Mouse (Mus musculus) gastrocnemius, postnatal 14 days (tissue): ENCODE data around the gene Pmel. TPM values are rescaled to one million over a fixed set of nuclear protein-coding genes. Genes with fewer than 3 reads are reported as not detected.
A peak's percentile ranks its signal among the peaks of the same experiment; 100 is the strongest.
"Not testable (repeated sequence)": the region's sequence is repeated elsewhere in the genome, so short reads cannot be mapped to it uniquely, and the experiment has no call there.

Experiments used
- DNase-seq: peaks from one replicate; pipeline ENCODE4 v3.0.0; 2021; ENCODE audit warnings: mixed read lengths
- intact Hi-C: fragments of 180-260 bp; cut with DNase I; formaldehyde crosslinking; loops from one replicate; pipeline ENCODE4 v1.15.1; 2025; ENCODE audit warnings: low total_unique reads
- total RNA-seq, 2 experiments: library from RNA; stranded (reverse); gene quantifications; 2 replicates each; pipeline ENCODE4 v1.2.3; 2021

Pmel gene
- total RNA-seq, 2 experiments from 2014 or later, result 0.71 to 1.2 TPM

DNA sequence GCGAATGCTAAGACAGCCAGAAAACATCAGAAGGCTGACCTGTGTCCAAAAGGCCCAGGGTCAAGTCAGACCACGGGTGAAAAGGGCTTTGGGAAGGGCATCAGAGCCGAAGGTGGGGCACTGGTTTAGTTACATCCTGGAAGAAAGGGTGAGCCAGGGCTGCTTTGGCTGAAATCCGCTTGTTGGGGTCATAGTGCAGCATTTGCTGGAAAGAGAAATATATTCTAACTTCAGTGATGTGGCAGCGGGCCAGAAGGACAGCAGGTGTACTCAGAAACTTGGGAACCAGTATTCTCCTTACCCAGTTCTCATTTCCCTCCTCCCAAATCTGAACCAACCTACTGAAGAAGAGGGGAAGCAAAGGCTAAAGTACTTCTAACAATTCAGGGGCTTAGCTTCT, 5.0 kb upstream of the Pmel start:
- DNase-seq, result no peak
- intact Hi-C loops, result no loop called here

DNA sequence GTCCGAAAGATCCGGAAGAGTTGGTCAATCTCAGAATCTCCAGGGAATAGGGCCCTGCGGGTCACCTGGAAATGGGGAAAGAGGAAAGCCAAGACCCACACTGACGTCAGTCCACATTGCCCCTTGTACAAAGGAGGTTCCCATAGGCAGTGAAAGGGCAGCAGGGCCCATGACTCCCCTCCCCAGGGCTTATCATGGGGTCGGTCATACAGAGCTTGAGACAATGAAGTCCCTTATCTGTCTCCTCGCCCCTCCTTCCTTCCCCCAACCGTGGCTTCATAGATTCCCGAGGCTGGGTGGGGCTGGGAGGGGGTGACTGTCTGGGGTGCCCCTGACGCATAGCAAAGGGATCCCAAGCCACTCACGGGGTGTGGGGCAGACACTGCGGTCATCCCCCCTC, 4.4 kb upstream of the Pmel start:
- intact Hi-C loops, result no loop called here

DNA sequence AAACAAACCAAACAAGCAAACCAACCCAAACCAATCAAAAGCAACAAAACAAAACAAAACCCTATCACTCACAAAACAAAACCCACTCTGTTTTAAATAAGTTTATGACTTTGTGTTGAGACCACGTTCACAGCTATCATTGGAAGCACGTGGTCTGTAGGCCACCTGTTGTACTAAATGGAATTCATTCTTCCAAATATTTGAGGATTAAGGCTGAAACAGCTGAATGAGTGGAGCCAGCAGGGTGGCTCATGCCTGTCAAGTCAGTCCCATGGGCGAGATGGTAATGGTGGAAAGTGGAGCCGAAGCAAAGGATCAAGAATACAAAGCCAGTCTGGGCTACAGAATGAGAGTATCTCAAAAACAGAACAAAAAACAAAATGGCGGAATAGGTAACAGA, 3.3 kb upstream of the Pmel start:
- no peak for DNase-seq
- intact Hi-C loops, result no loop called here

More for the DNA sequence above, 4.4 kb upstream of the Pmel start:
- no peak for DNase-seq

DNA sequence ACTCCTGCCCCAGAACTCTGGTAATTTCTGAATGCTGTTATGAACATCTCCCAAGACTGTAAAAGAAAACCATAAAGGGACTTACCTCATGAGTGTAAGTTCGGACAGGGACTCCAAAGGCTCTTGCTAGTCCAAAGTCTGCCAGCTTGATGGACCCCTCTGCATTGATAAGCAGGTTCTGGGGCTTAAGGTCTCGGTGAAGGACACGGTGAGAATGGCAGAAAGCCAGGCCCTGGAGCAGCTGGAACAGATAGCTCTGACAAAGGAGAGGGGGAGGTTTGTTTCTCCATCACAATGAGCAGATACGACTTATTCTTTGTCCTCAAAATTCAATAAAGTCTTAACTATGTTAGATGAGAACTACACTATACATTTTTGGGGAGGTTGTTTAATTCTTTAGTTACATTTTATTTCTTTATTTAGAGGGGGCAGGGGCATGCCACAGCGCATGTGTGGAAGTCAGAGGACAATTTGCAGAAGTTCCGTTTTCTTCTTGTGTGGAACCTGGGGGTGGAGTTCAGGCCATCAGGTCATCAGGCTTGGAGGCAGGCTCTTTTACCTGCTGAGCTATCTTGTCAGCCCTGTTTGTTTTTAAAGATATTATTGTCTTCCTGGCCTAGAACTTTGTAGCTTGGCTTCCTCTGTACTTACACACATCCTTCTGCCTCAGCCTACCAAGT, 1.5 kb upstream of the Pmel start:
- intact Hi-C loops, result no loop called here
- no peak for DNase-seq

DNA sequence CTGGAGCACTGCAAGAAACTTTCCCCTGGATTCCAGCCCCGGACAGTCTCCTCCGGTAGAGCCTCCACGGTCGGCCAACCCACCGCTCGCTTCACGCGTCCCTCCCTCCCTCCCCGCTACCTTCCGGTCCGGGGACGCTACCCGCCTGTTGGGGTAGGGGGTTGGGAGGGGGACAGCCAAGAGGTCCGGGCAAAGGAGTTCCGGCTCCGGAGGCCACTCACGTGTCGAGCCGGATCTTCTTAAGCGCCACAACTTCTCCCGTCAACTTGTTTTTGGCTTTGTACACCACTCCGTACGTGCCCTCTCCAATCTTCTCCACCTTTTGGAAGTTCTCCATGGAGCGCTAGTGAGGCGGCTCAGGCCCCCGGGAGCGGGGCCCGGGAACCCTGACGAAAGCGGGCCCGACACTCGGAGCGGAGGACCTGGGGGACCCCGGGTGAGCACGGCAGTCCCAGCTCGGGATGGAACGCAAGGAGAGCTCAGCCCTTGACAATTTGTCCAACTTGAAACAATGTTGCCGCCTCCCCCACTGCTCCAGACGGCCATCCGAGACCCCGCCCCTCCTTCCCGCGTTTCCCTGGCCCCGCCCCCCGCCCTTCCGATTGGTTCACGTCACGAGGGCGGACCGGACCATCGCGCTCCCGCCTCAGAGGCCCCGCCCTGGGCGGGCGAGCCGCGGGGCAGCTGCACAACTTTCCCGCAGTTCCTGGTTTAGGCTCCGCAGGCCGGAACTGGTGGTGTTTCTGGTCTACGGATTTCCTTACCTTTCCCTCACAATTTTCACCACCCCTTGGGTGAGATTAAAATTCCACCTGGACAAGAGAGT, 709 bp downstream of the Pmel start, which contains the start of gene Cdk2:
Cdk2 (minus strand) TSS at position 541 of the 826 bp plus-strand sequence.
- DNase-seq, result peak; percentile 94
- intact Hi-C loops, result no loop called here

DNA sequence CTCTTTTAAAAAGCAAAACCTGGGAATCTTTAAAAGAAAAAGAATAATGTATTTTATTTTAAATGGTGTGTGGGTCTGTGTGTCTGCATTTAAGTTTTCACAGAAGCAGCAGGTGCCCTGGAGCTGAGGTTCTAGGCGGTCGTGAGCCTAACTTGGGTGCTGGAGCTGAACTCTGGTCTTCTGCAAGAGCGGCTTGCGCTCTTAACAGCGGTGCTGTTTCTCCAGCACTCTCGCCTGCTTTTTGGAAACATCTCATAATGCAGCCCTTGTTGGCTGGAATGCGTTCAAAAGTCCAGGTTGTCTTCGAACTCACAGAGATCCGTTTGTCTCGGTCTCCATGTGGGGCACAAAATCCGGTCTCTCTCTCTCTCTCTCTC, 1.3 kb downstream of the Pmel start:
- intact Hi-C loops, result no loop called here
- DNase-seq, result no peak

DNA sequence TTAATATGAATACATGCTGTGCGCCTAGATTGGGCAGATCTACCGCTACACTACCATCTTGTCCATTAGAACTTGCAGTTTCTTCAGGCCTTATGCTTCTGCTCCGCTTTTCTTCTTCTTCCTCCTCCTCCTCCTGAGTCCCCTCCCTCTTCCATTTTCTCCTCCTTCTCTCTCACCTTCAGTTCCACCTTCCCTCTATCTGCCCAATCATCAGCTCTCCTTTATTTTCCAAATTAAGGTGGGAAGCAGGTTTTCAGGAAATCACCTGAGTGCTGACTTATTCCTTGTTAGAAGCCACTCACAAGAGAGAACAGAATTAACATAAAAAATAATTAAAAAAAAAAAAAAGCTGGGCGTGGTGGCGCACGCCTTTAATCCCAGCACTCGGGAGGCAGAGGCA, 7.3 kb downstream of the Pmel start:
- intact Hi-C loops, DNase-seq: not testable (repeated sequence)

DNA sequence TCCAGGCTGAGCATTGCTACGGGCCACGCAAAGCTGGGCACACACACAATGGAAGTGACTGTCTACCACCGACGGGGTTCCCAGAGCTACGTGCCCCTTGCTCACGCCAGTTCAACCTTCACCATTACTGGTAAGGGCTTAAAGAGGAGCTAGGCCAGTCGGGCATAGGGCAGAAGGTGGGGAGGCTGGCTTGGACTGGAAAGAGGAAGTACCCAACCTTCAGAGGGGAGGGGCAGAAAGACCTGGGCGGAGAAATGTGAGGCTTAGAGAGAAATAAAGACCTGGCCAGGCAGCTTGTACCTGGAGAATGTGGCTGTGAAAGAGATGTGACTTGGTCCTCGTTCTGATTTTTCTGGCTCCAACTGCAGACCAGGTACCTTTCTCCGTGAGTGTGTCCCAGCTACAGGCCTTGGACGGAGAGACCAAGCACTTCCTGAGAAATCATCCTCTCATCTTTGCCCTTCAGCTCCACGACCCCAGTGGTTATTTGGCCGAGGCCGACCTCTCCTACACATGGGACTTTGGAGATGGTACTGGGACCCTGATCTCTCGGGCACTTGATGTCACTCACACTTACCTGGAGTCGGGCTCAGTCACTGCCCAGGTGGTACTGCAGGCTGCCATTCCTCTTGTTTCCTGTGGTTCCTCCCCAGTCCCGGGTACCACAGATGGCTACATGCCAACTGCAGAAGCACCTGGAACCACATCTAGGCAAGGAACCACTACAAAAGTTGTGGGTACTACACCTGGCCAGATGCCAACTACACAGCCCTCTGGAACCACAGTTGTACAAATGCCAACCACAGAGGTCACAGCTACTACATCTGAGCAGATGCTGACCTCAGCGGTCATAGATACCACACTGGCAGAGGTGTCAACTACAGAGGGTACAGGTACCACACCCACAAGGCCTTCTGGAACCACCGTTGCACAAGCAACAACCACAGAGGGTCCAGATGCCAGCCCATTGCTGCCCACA, 11.9 kb downstream of the Pmel start:
- intact Hi-C loops, result no loop called here
- DNase-seq, result no peak

DNA sequence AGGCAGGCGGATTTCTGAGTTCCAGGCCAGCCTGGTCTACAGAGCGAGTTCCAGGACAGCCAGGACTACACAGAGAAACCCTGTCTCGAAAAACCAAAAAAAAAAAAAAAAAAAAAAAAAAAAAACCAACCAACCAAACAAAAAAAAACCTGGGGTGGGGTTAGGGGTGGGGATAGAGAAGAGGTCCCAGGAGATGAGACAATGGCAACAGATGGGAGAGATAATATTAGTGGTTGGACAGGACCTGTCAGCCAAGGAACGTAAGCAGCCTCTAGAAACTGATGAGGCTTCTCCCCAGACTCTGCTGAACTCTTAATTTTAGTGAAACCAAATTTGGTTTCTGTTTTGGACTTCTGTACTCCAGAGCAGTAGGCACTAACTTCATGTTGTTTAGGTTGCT, 21.5 kb downstream of the Pmel start:
- intact Hi-C loops, DNase-seq: not testable (repeated sequence)

DNA sequence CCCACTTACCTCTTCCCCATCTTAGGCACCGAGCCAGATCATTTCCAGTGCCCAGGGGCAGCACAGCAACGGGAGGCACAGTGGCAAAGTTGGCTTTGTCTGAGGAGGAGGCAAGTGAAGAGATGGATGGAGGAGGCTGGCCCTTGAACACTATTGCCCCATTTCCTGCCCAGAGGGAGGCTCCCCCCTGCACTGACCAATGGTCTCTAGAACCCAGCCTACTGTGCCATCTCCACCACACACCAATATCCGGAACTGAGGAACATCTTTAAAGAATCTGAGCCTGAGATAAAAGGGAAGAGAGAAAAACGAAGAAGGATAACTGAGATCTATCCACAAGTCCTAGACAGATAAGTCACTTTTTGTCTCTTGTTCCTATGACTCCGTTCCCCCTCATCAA, 24.1 kb downstream of the Pmel start:
- DNase-seq, result no peak

DNA sequence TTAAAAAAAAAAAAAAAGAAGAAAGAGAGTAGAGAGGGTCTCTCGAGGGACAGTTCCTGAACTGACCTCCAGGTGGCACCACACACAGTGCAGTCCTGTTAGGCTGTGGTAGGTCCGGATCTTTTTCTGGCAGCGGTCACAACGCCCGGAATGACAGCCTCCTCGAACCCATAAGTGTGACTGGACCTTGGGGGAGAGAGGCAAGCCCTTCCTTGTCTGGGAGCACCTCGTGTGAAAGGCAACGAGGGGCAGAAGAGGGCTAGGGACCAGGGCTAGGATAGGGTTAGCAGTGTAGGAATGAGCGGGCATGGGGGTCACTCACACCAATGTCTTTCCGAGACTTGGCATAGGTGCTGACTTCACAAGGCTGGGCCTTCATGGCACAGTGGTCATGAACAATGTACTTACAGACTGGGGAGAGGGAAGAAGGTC, 27.0 kb downstream of the Pmel start:
- intact Hi-C loops, result loop anchor here (5.0 kb wide), 1 partner anchor 161 kb away; the partner anchor contains the start of gene Gdf11

More for the DNA sequence above, 24.1 kb downstream of the Pmel start:
- intact Hi-C loops, result no loop called here

DNA sequence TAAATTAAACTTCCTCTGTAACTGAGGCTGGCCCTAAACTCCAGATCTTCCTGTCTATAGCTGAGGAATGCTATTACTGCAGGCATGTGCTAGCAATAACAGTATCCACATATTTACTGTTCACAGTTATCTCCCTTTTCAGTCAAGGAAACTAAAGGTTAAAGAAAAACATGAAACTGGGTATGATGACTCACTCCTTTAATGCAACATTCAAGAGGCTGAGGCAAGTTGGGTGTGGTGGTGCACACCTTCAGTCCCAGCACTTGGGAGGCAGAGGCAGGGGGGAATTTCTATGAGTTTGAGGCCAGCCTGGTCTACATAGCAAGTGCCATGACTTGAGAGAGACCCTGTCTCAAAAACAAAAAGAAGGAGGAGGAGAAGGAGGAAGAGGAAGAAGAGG, 28.0 kb downstream of the Pmel start:
- intact Hi-C loops, result loop anchor here (5.0 kb wide), 1 partner anchor 160 kb away; the partner anchor contains the start of gene Gdf11
- DNase-seq, result no peak

More for the DNA sequence above, 27.0 kb downstream of the Pmel start:
- DNase-seq, result peak; percentile 74

DNA sequence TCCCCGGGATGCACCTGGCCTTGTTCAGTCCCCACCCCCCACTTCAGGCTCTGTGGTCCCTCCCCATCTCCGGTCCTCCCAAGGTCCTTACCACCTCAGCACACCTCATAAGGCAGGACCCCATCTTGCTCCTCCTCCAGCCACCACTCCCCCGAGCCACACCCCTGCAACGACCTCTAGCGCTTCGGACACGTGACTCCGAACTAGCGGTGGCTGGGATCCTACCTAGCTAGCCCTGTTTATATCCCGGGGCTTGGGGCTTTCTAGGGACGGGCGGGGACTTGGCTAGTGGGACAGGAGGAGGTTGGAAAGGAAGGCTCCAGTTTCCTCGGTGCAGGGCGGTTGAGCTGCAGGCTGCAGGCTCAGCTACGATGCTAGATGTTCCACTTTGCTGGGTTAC, 33.4 kb downstream of the Pmel start:
- intact Hi-C loops, result no loop called here
- no peak for DNase-seq

DNA sequence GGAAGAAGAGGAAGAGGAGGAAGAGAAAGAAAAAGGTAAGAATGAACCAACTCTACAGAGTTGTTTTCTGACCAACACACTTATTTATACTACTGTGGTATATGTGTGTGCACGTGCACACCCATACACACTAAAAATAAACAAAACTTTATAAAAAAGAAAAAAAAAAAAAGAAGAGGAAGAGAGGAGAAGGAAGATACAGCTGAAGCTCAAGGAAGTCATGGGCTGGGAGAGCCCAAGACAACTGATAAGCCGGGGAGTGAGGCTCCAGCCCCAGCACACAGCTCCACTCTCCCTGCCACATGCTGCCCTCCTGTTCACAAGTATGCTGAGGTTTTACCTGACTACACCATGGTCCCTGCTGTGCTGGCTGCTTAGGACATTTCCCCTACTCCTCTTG, 36.3 kb downstream of the Pmel start:
- DNase-seq, result no peak
- intact Hi-C loops, result loop anchor here (10.0 kb wide), 1 partner anchor 65 kb away; the partner anchor contains the start of genes Dnajc14 and Tmem198b

DNA sequence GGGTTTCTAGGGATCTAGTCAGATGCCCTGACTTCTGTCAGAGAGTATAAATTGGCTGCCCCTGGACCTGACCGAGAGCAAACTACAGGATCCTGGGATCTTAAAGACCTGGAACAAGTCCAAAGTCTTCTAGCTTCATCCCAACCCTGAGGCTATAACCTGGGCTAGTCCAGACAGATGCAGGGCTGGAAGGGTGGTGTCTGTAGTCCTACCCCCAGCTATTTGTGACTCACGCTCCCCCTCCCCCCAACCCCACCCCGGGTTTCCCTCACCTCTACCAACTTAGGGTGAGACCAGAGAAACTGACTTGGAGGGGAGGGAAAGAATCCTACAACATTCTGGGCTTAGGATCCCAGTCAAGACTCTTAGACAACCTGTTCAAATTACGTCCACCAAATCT, 38.6 kb downstream of the Pmel start:
- DNase-seq, result no peak
- intact Hi-C loops, result loop anchor here (10.0 kb wide), 1 partner anchor 62 kb away; the partner anchor contains the start of genes Dnajc14 and Tmem198b

DNA sequence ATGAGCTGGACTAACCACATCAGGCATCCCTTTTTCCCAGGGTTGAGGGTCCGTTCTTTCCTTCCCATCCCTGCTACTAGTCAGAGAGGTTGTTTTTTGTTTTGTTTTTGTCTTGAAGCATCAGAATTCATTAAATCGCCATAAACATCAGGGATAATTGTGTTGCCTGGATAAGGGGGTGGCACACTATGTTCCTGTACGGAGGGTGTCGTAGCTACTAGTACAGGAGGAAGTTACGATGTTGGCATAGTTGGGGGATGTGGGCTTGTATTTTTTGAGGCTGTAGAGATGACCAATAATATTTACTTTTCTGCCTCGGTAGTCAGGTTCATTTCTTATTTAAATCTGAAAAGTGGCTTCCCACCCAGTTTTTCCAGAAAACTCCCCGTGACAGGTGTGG, 39.2 kb downstream of the Pmel start:
- intact Hi-C loops, result loop anchor here (10.0 kb wide), 1 partner anchor 62 kb away; the partner anchor contains the start of genes Dnajc14 and Tmem198b
- DNase-seq, result no peak

DNA sequence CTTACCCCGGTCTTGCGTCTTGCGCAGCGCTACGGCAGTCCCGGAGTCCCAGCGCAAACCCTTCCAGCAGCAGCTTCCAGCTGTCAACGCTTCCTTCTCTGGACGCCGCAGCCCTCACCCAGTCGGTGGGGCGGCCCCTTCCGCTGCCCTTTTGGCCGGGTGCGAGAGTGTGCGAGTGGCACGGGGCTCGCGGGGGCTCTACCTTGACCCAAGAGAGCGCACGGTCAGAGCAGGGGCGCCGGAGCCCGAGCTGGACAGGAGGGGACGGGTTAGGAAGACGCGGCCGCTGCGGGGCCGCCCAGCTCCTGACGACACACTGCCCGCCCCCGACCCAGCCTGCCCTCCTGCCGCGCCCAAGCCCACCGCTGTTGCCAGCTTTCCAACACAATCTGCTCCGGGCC, 39.8 kb downstream of the Pmel start:
- peak; percentile 67 for DNase-seq

DNA sequence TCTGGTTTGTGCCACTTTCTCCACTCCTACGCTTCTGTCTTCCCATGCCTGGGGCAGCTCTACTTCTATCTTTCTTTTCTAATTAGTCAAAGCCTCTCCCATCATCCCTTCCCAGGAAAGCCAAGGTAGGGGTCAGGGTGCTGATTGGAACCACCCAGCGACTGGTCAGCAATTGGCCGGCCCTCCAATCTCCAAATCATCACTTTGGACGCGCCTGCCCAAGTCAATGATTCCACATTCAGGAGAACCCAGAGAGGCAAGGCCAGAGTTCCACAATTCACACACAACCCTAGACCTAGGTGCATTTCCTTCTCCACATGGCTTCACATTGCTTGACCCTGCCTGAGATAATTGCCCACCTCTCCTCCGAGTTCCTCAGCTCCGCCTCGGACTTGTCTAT, 40.2 kb downstream of the Pmel start:
- intact Hi-C loops, result loop anchor here (10.0 kb wide), 1 partner anchor 61 kb away; the partner anchor contains the start of genes Dnajc14 and Tmem198b
- peak; percentile 19 for DNase-seq

More for the DNA sequence above, 39.8 kb downstream of the Pmel start:
- intact Hi-C loops, result loop anchor here (10.0 kb wide), 1 partner anchor 61 kb away; the partner anchor contains the start of genes Dnajc14 and Tmem198b
